Mouse (Mus musculus) neural tube, embryonic 12.5 days (tissue): ENCODE data around the gene Tmppe. TPM values are rescaled to one million over a fixed set of nuclear protein-coding genes. Genes with fewer than 3 reads are reported as not detected.

Experiments
- ATAC-seq: fragments of 200-750 bp; cut with Nextera tagmentation; 2 replicates; pipeline ENCODE4 v1.8.0; 2017; ENCODE audit warnings: low read depth, mild to moderate bottlenecking, moderate TSS enrichment, moderate library complexity; ENCODE audit not compliant: low FRiP score
- H3K27ac ChIP-seq: fragments of 300-500 bp; sonication (generic); 2 replicates; pipeline ENCODE4 v1.5.1; 2016
- H3K27me3 ChIP-seq: fragments of 300-500 bp; sonication (generic); replicated peaks from 2 replicates; pipeline ENCODE4 v1.6.1; 2016; ENCODE audit warnings: mild to moderate bottlenecking
- H3K36me3 ChIP-seq: fragments of 300-500 bp; sonication (generic); 2 replicates; pipeline ENCODE4 v1.6.1; 2016; ENCODE audit warnings: mild to moderate bottlenecking
- H3K4me1 ChIP-seq: fragments of 300-500 bp; sonication (generic); 2 replicates; pipeline ENCODE4 v1.6.1; 2016
- H3K4me2 ChIP-seq: fragments of 300-500 bp; sonication (generic); replicated peaks from 2 replicates; pipeline ENCODE4 v1.6.1; 2016; ENCODE audit warnings: mild to moderate bottlenecking
- H3K4me3 ChIP-seq: fragments of 300-500 bp; sonication (generic); 2 replicates; pipeline ENCODE4 v1.5.1; 2016
- H3K9ac ChIP-seq: fragments of 300-500 bp; sonication (generic); 2 replicates; pipeline ENCODE4 v1.6.1; 2016; ENCODE audit warnings: mild to moderate bottlenecking
- H3K9me3 ChIP-seq: fragments of 300-500 bp; sonication (generic); 2 replicates; pipeline ENCODE4 v1.6.1; 2016; ENCODE audit warnings: mild to moderate bottlenecking
- WGBS: fragments of 180-500 bp; shearing (Covaris S2); methylation state at CpG from one replicate; pipeline ENCODE4 v1.1.7; 2016; 5-methylcytosine and 5-hydroxymethylcytosine counted together
- polyA plus RNA-seq: library from polyadenylated mRNA; unstranded; fragments of >200 nt; fragmentation: Nextera tagmentation; extraction: Ambion mirVana; gene quantifications from 2 replicates; pipeline ENCODE4 v1.2.1, GENCODE M21; 2016

Gene Tmppe
- polyA plus RNA-seq, 1 experiment from 2014 or later: 8.0 TPM

GRCm38 (mm10) chr9:114425576-114425975, 24.7 kb downstream of the Tmppe start:
- Histone ChIP-seq H3K27me3 (no peaks in the 10 kb centered on the region), H3K9me3 (0 out of 2 replicates have a peak, but pooled peaks cover 4% of the 10 kb centered on the region), H3K4me1 (no peaks in the 10 kb centered on the region), H3K27ac (no peak overlapping the region), H3K9ac (no peak overlapping the region), H3K4me2 (no peak overlapping the region), H3K4me3 (no peak overlapping the region), H3K36me3 (peaks cover 19% of the 10 kb centered on the region)
- WGBS: 96% methylated on average over 5 of the region's 5 CpGs
- no peak for ATAC-seq

GRCm38 (mm10) chr9:114426201-114426600, 25.3 kb downstream of the Tmppe start:
- H3K27me3 ChIP-seq: no peaks in the 10 kb centered on the region
- H3K9me3 ChIP-seq: 0 out of 2 replicates have a peak, but pooled peaks cover 4% of the 10 kb centered on the region
- ATAC-seq: no peak
- 97% methylated on average over 5 of the region's 5 CpGs for WGBS
- no peak overlapping the region for H3K9ac ChIP-seq
- H3K36me3 ChIP-seq: peaks cover 18% of the 10 kb centered on the region
- no peak overlapping the region for H3K27ac ChIP-seq
- no peaks in the 10 kb centered on the region for H3K4me1 ChIP-seq
- no peak overlapping the region for H3K4me3 ChIP-seq
- no peak overlapping the region for H3K4me2 ChIP-seq

- Histone ChIP-seq H3K27me3 (no peaks in the 10 kb centered on the region), H3K4me2 (no peak overlapping the region), H3K9ac (no peak overlapping the region), H3K27ac (no peak overlapping the region), H3K4me3 (no peak overlapping the region), H3K9me3 (0 out of 2 replicates have a peak, but pooled peaks cover 4% of the 10 kb centered on the region), H3K4me1 (no peaks in the 10 kb centered on the region), H3K36me3 (peaks cover 18% of the 10 kb centered on the region)
- 96% methylated on average over 8 of the region's 8 CpGs for WGBS
- no peak for ATAC-seq
Observed at GRCm38 (mm10) chr9:114427425-114427824, 26.5 kb downstream of the Tmppe start.

- Histone ChIP-seq H3K27ac (no peak overlapping the region), H3K4me3 (no peak overlapping the region), H3K4me2 (no peak overlapping the region), H3K9ac (no peak overlapping the region), H3K4me1 (no peaks in the 10 kb centered on the region), H3K27me3 (no peaks in the 10 kb centered on the region), H3K36me3 (peaks cover 18% of the 10 kb centered on the region), H3K9me3 (0 out of 2 replicates have a peak, but pooled peaks cover 4% of the 10 kb centered on the region)
- ATAC-seq: no peak
- WGBS: 91% methylated on average over 12 of the region's 12 CpGs
Observed at GRCm38 (mm10) chr9:114428103-114428834, 27.4 kb downstream of the Tmppe start.

- H3K4me1 ChIP-seq: no peaks in the 10 kb centered on the region
- no peak for ATAC-seq
- H3K27ac ChIP-seq: no peak overlapping the region
- H3K4me3 ChIP-seq: no peak overlapping the region
- H3K27me3 ChIP-seq: no peaks in the 10 kb centered on the region
- peaks cover 15% of the 10 kb centered on the region for H3K36me3 ChIP-seq
- H3K9me3 ChIP-seq: peaks cover 4% of the 10 kb centered on the region
- no peak overlapping the region for H3K9ac ChIP-seq
- H3K4me2 ChIP-seq: no peak overlapping the region
- WGBS: 89% methylated on average over 2 of the region's 2 CpGs
Observed at GRCm38 (mm10) chr9:114435668-114436067, 34.8 kb downstream of the Tmppe start.

GRCm38 (mm10) chr9:114440548-114440947, 39.6 kb downstream of the Tmppe start:
- peaks cover 16% of the 10 kb centered on the region; the same call in 1 of the 2 replicates for H3K36me3 ChIP-seq
- H3K4me2 ChIP-seq: no peak overlapping the region
- ATAC-seq: no peak
- H3K4me1 ChIP-seq: no peaks in the 10 kb centered on the region
- H3K4me3 ChIP-seq: no peak overlapping the region
- 85% methylated on average over 10 of the region's 10 CpGs for WGBS
- H3K27me3 ChIP-seq: no peaks in the 10 kb centered on the region
- H3K9ac ChIP-seq: no peak overlapping the region
- no peak overlapping the region for H3K27ac ChIP-seq
- peaks cover 4% of the 10 kb centered on the region for H3K9me3 ChIP-seq

- Histone ChIP-seq H3K27ac (no peak overlapping the region), H3K4me1 (no peaks in the 10 kb centered on the region), H3K4me2 (no peak overlapping the region), H3K9me3 (no peaks in the 10 kb centered on the region), H3K36me3 (peaks cover 5% of the 10 kb centered on the region; the same call in 1 of the 2 replicates), H3K9ac (no peak overlapping the region), H3K4me3 (no peak overlapping the region), H3K27me3 (no peaks in the 10 kb centered on the region)
- 92% methylated on average over 9 of the region's 9 CpGs for WGBS
- ATAC-seq: no peak
Observed at GRCm38 (mm10) chr9:114442225-114442624, 41.3 kb downstream of the Tmppe start.

- H3K27ac ChIP-seq: no peak overlapping the region
- ATAC-seq: no peak
- no peaks in the 10 kb centered on the region for H3K27me3 ChIP-seq
- no peak overlapping the region for H3K4me3 ChIP-seq
- peaks cover 3% of the 10 kb centered on the region; the same call in 1 of the 2 replicates for H3K36me3 ChIP-seq
- no peak overlapping the region for H3K9ac ChIP-seq
- H3K4me1 ChIP-seq: no peaks in the 10 kb centered on the region
- no peaks in the 10 kb centered on the region for H3K9me3 ChIP-seq
- H3K4me2 ChIP-seq: no peak overlapping the region
- 90% methylated on average over 9 of the region's 9 CpGs for WGBS
Observed at GRCm38 (mm10) chr9:114442893-114443292, 42.0 kb downstream of the Tmppe start.

GRCm38 (mm10) chr9:114443351-114443750, 42.4 kb downstream of the Tmppe start:
- H3K4me2 ChIP-seq: no peak overlapping the region
- peaks cover 3% of the 10 kb centered on the region; the same call in 1 of the 2 replicates for H3K36me3 ChIP-seq
- no peaks in the 10 kb centered on the region for H3K27me3 ChIP-seq
- ATAC-seq: no peak
- H3K9me3 ChIP-seq: no peaks in the 10 kb centered on the region
- 90% methylated on average over 8 of the region's 8 CpGs for WGBS
- no peaks in the 10 kb centered on the region for H3K4me1 ChIP-seq
- H3K27ac ChIP-seq: no peak overlapping the region
- H3K9ac ChIP-seq: no peak overlapping the region
- H3K4me3 ChIP-seq: no peak overlapping the region

GRCm38 (mm10) chr9:114446887-114447286, 46.0 kb downstream of the Tmppe start:
- H3K9me3 ChIP-seq: no peaks in the 10 kb centered on the region
- ATAC-seq: no peak
- H3K27me3 ChIP-seq: no peaks in the 10 kb centered on the region
- H3K4me1 ChIP-seq: no peaks in the 10 kb centered on the region
- peaks cover 3% of the 10 kb centered on the region; the same call in 1 of the 2 replicates for H3K36me3 ChIP-seq
- 91% methylated on average over 8 of the region's 8 CpGs for WGBS
- no peak overlapping the region for H3K4me2 ChIP-seq
- H3K4me3 ChIP-seq: no peak overlapping the region
- H3K27ac ChIP-seq: no peak overlapping the region
- no peak overlapping the region for H3K9ac ChIP-seq

GRCm38 (mm10) chr9:114448700-114449099, 47.8 kb downstream of the Tmppe start:
- H3K9ac ChIP-seq: no peak overlapping the region
- no peak overlapping the region for H3K27ac ChIP-seq
- ATAC-seq: no peak
- no peaks in the 10 kb centered on the region for H3K4me1 ChIP-seq
- H3K27me3 ChIP-seq: no peaks in the 10 kb centered on the region
- WGBS: 70% methylated on average over 5 of the region's 5 CpGs
- H3K4me3 ChIP-seq: no peak overlapping the region
- no peak overlapping the region for H3K4me2 ChIP-seq
- H3K36me3 ChIP-seq: no peaks in the 10 kb centered on the region
- no peaks in the 10 kb centered on the region for H3K9me3 ChIP-seq

GRCm38 (mm10) chr9:114449120-114449754, 48.3 kb downstream of the Tmppe start:
- Histone ChIP-seq H3K27ac (no peak overlapping the region), H3K4me1 (no peaks in the 10 kb centered on the region), H3K9me3 (no peaks in the 10 kb centered on the region), H3K27me3 (no peaks in the 10 kb centered on the region), H3K4me2 (no peak overlapping the region), H3K9ac (no peak overlapping the region), H3K36me3 (no peaks in the 10 kb centered on the region), H3K4me3 (no peak overlapping the region)
- 86% methylated on average over 13 of the region's 13 CpGs for WGBS
- ATAC-seq: no peak
